Mouse (Mus musculus): ENCODE data around the gene Rasal1.

DNA sequence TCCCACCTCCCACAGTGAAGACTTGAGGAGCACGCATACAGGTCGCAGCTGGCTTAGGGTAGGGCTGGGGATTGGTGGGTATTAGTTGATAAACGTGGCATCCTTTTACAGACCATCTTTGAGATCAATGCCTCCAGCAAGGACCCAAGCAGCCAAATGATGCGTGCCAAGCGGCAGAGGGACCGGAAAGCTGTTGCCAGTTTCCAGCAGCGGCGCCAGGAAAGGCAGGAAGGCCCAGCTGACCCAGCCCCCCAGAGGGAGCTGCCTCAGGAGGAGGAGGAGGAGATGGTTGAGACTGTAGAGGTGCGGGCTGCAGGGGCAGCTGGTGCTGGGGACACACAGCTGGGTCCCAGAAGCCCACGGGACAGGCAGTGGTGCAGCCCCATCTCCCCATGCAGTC, 24.2 kb upstream of the Rasal1 start:
- TF ChIP-seq CTCF (IDR thresholded peaks at IDR 0.05; ENCODE audit: borderline replicate concordance, extremely low read depth, insufficient read depth, insufficient read length) = no peak
- TF ChIP-seq POLR2A (IDR thresholded peaks at IDR 0.05; ENCODE audit: borderline replicate concordance, extremely low read depth, insufficient read depth, insufficient read length, poor library complexity, severe bottlenecking) = no peak
